In the genomic region with DNA sequence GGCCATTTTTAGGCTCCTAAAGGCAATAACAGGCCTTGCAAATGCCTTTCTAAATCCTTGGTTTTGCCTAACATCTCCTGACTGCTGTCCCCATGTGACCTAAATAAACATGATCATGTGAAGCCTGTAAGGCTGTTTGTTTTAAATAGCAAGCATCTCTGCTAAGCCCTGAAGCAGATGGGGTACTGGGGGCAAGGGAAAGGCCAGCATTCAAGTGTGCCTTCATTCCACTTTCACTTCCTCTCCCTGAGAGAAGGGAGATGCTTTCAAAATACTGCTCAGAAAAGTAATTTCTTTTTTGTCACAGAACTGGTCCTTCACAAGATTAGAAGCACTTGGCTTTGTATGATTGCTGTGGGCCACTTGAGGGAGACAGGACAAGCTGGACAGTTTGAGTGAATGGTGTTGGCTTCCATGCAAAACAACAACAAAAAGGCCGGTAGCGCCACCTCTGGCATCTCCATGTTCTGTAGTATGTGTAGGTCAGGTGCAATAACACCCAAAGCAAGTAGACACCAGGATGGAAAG, we compare ENCODE assay signal across 8 mouse cellular contexts. TPM values are rescaled to one million over a fixed set of nuclear protein-coding genes. Genes with fewer than 3 reads are reported as not detected.
A peak's percentile ranks its signal among the peaks of the same experiment; 100 is the strongest.
DNase-seq lines count a peak whose midpoint lies in the region; ATAC-seq and TF ChIP-seq lines count a peak whose summit lies in the region.

No protein-coding gene starts in this region.

- no peak for TF ChIP-seq POLR2A in liver, adult 2 months (IDR thresholded peaks at IDR 0.05; ENCODE audit: extremely low read depth, insufficient read depth, low read length)
- TF ChIP-seq POLR2A in CH12.LX (IDR thresholded peaks at IDR 0.05; ENCODE audit: low read depth, low read length): no peak

- TF ChIP-seq CTCF in gastrocnemius, adult 2 months (IDR thresholded peaks at IDR 0.05): no peak
- no peak for TF ChIP-seq CTCF in liver, adult 2 months (IDR thresholded peaks at IDR 0.05; ENCODE audit: low read depth, low read length)
- peak; percentile 11 to 63; a peak in 2 of 4 replicates for TF ChIP-seq CTCF in CH12.LX (conservative IDR thresholded peaks at IDR 0.05 in 1 of 2, IDR thresholded peaks at IDR 0.05 in 1 of 2; ENCODE audit: low read depth in 2 of 2, low read length in 2 of 2)

- H3K9me3 ChIP-seq in CH12.LX (replicated peaks; ENCODE audit: low read length): no peaks in the 10 kb centered on the region
- H3K9me3 ChIP-seq in liver, embryonic 12.5 days (replicated peaks): no peaks in the 10 kb centered on the region

- dilution Hi-C loops in CH12.LX (cut with MboI; ENCODE audit: extremely low pct_ligation_motif_present, extremely low pct_unique_long_range_greater_than_20kb, low sequenced_read_pairs): no loop called here

- no peaks in the 10 kb centered on the region for H3K27me3 ChIP-seq in liver, adult 2 months (ENCODE audit: control insufficient read depth, insufficient read depth, low read length)
- no peaks in the 10 kb centered on the region for H3K27me3 ChIP-seq in CH12.LX (replicated peaks)
- no peaks in the 10 kb centered on the region for H3K27me3 ChIP-seq in liver, embryonic 12.5 days (replicated peaks)

- TF ChIP-seq EP300 in CH12.LX (IDR thresholded peaks at IDR 0.05; ENCODE audit: low read length): peak; percentile 94

- H3K4me3 ChIP-seq in gastrocnemius, adult 2 months: no peak overlapping the region
- H3K4me3 ChIP-seq in liver, adult 2 months (ENCODE audit: insufficient read depth, low read depth, low read length): no peak overlapping the region
- peak overlapping the region in 1 of 3 experiments; percentile 5 for H3K4me3 ChIP-seq in CH12.LX (replicated peaks in 1 of 3; ENCODE audit: low read depth in 2 of 3, low read length in 2 of 3, poor library complexity in 1 of 3)
- no peak overlapping the region for H3K4me3 ChIP-seq in liver, embryonic 12.5 days

- WGBS in liver, adult 2 months: 63% methylated on average over 2 of the region's 2 CpGs
- 41% methylated on average over 2 of the region's 2 CpGs for WGBS in liver, embryonic 12.5 days (ENCODE audit: insufficient replicate concordance)

- intact Hi-C loops in gastrocnemius, adult 2 months (cut with DNase I): no loop called here
- intact Hi-C loops in gastrocnemius, postnatal 14 days (cut with DNase I; ENCODE audit: low total_unique reads): no loop called here

- peak overlapping the region; percentile 96 for H3K4me2 ChIP-seq in CH12.LX (ENCODE audit: insufficient read depth, low read depth, poor library complexity, severe bottlenecking)
- H3K4me2 ChIP-seq in liver, embryonic 12.5 days: peak overlapping the region; percentile 97

- H3K79me2 ChIP-seq in liver, adult 2 months (ENCODE audit: control insufficient read depth, insufficient read depth, low read length): peaks cover 8% of the 10 kb centered on the region; the same call in 1 of the 2 replicates
- H3K79me2 ChIP-seq in CH12.LX (replicated peaks; ENCODE audit: control insufficient read depth, extremely low read depth, insufficient read depth, poor library complexity, severe bottlenecking): peaks cover 4% of the 10 kb centered on the region

- in situ Hi-C loops in CH12.LX (cut with MboI; ENCODE audit: low pct_ligation_motif_present, low pct_unique_long_range_greater_than_20kb, low sequenced_read_pairs): loop anchor here (5.0 to 25.0 kb wide), 2 partner anchors 181 to 441 kb away; a partner anchor contains a TSS

- ATAC-seq in liver, embryonic 12.5 days: no peak

- peak overlapping the region; percentile 99 for H3K27ac ChIP-seq in gastrocnemius, adult 2 months
- H3K27ac ChIP-seq in liver, adult 2 months (replicated peaks; ENCODE audit: insufficient read depth, low read depth, low read length): peak overlapping the region; percentile 53
- peak overlapping the region; percentile 93 for H3K27ac ChIP-seq in CH12.LX (ENCODE audit: insufficient read depth, low read depth)
- H3K27ac ChIP-seq in liver, embryonic 12.5 days: no peak overlapping the region

- peaks cover 34% of the 10 kb centered on the region for H3K4me1 ChIP-seq in liver, adult 2 months (ENCODE audit: control insufficient read depth, insufficient read depth, low read length)
- H3K4me1 ChIP-seq in CH12.LX (ENCODE audit: control insufficient read depth in 1 of 2, insufficient read depth in 2 of 2): peaks cover 17 to 64% of the 10 kb centered on the region in 2 experiments
- peaks cover 75% of the 10 kb centered on the region for H3K4me1 ChIP-seq in liver, embryonic 12.5 days

- peak; percentile 14 for TF ChIP-seq RAD21 in CH12.LX (IDR thresholded peaks at IDR 0.05; ENCODE audit: low read depth, low read length)

- no peaks in the 10 kb centered on the region for H3K36me3 ChIP-seq in liver, adult 2 months (ENCODE audit: control insufficient read depth, insufficient read depth, low read length)
- peaks cover 6 to 28% of the 10 kb centered on the region in 2 experiments for H3K36me3 ChIP-seq in CH12.LX (replicated peaks in 1 of 2; ENCODE audit: control insufficient read depth in 1 of 2, insufficient read depth in 1 of 2, low read length in 1 of 2)
- peaks cover 2% of the 10 kb centered on the region; the same call in 1 of the 2 replicates for H3K36me3 ChIP-seq in liver, embryonic 12.5 days

- H3K9ac ChIP-seq in liver, adult 2 months (ENCODE audit: low read depth, low read length): no peak overlapping the region
- peak overlapping the region; percentile 14 for H3K9ac ChIP-seq in CH12.LX (ENCODE audit: insufficient read depth, low read depth)
- H3K9ac ChIP-seq in liver, embryonic 12.5 days: 0 out of 2 replicates have a peak overlapping the region, but pooled peaks have one; percentile 85

- DNase-seq in gastrocnemius, adult 2 months: no peak
- DNase-seq in gastrocnemius, postnatal 14 days: no peak
- DNase-seq in liver, adult 2 months (ENCODE audit: extremely low read depth, low read depth, low spot score): peak; percentile 58
- no peak for DNase-seq in liver
- peak; percentile 82 for DNase-seq in CH12.LX (ENCODE audit: extremely low read depth)
- no peak for DNase-seq in adrenal gland, postnatal 25 days
- no peak for DNase-seq in right cerebral cortex, postnatal 36 days (ENCODE audit: low spot score in 2 of 2)

TF ChIP-seq in CH12.LX, 34 proteins besides CTCF, POLR2A, EP300 and RAD21 (continues in another document):
- TF ChIP-seq IRF4 (IDR thresholded peaks at IDR 0.05; ENCODE audit: low read depth, low read length) (peak; percentile 96), POLR2AphosphoS2 (IDR thresholded peaks at IDR 0.05; ENCODE audit: low read depth, low read length) (no peak), USF1 (IDR thresholded peaks at IDR 0.05; ENCODE audit: low read depth, low read length) (peak; percentile 72), ZC3H11A (IDR thresholded peaks at IDR 0.05; ENCODE audit: low read depth, low read length) (no peak), CHD2 (IDR thresholded peaks at IDR 0.05; ENCODE audit: low read length) (0 out of 2 replicates have a peak, but pooled peaks have one; percentile 12), JUND (conservative IDR thresholded peaks at IDR 0.05; ENCODE audit: low read depth, low read length) (0 out of 2 replicates have a peak, but pooled peaks have one; percentile 7), SIN3A (IDR thresholded peaks at IDR 0.05; ENCODE audit: low read length) (peak; percentile 67; the same call in 1 of the 2 replicates), ZNF384 (IDR thresholded peaks at IDR 0.05; ENCODE audit: low read depth, low read length) (no peak), MEF2A (IDR thresholded peaks at IDR 0.05; ENCODE audit: borderline replicate concordance, low read depth, low read length) (peak; percentile 44; the same call in 1 of the 2 replicates), JUN (IDR thresholded peaks at IDR 0.05; ENCODE audit: insufficient read depth, low read depth, low read length) (no peak), ZMIZ1 (IDR thresholded peaks at IDR 0.05; ENCODE audit: low read depth, low read length) (peak; percentile 24; the same call in 1 of the 2 replicates), USF2 (conservative IDR thresholded peaks at IDR 0.05; ENCODE audit: low read depth, low read length) (peak; percentile 70), SMC3 (IDR thresholded peaks at IDR 0.05; ENCODE audit: low read depth, low read length) (peak; percentile 19; the same call in 1 of the 2 replicates), TBP (conservative IDR thresholded peaks at IDR 0.05; ENCODE audit: low read depth, low read length) (no peak), MAZ (IDR thresholded peaks at IDR 0.05; ENCODE audit: low read depth, low read length) (no peak; the same call in none of the 2 replicates), MXI1 (IDR thresholded peaks at IDR 0.05; ENCODE audit: low read depth, low read length) (0 out of 2 replicates have a peak, but pooled peaks have one; percentile 4), ETS1 (conservative IDR thresholded peaks at IDR 0.05; ENCODE audit: low read depth, low read length) (peak; percentile 66), ELF1 (IDR thresholded peaks at IDR 0.05; ENCODE audit: low read depth, low read length) (peak; percentile 10; the same call in 1 of the 2 replicates), MYC (IDR thresholded peaks at IDR 0.05; ENCODE audit: low read depth, low read length) (peak; percentile 34; the same call in 1 of the 2 replicates), RCOR1 (conservative IDR thresholded peaks at IDR 0.05; ENCODE audit: low read depth, low read length) (no peak; the same call in 1 of the 2 replicates), HCFC1 (IDR thresholded peaks at IDR 0.05; ENCODE audit: low read depth, low read length) (no peak), MAX (IDR thresholded peaks at IDR 0.05; ENCODE audit: low read length) (peak; percentile 70)

RNA-seq across cellular contexts. Expression of a gene that starts 2.3 kb away (rescaled TPM):
- total RNA-seq in gastrocnemius, adult 2 months (2021): 10 to 100 TPM in 1 of 2 experiments, 1 to 10 TPM in 1; 6.1 to 11.6 TPM
- total RNA-seq in gastrocnemius, postnatal 14 days (2021): 1 to 10 TPM; 5.4 to 6.1 TPM
- 1.0 and 1.1 TPM in 2 replicates for total RNA-seq in liver, adult 2 months (2014; rRNA removed)
- polyA plus RNA-seq in liver, adult 2 months (2012; rRNA removed): 4.1 and 4.7 TPM in 2 replicates
- total RNA-seq in CH12.LX (2012; rRNA removed): 3.6 and 4.7 TPM in 2 replicates
- 1.4 and 1.6 TPM in 2 replicates for total RNA-seq in CH12.LX (2014; rRNA removed)
- polyA plus RNA-seq in CH12.LX (2012; ENCODE audit: insufficient read length, low read depth): 29.0 and 30.6 TPM in 2 replicates
- polyA plus RNA-seq in liver, embryonic 12.5 days (2016; fragmentation: Nextera tagmentation; extraction: Ambion mirVana): 1.9 and 2.0 TPM in 2 replicates
- 35.5 and 37.7 TPM in 2 replicates for total RNA-seq in adrenal gland, postnatal 25 days (2021)

RNA-seq across cellular contexts. Expression of a gene that starts 57.8 kb away (rescaled TPM):
- 10 to 100 TPM; 11.5 to 13.6 TPM for total RNA-seq in gastrocnemius, adult 2 months (2021)
- total RNA-seq in gastrocnemius, postnatal 14 days (2021): 1 to 10 TPM; 8.5 to 9.2 TPM
- 4.5 and 5.1 TPM in 2 replicates for total RNA-seq in liver, adult 2 months (2014; rRNA removed)
- polyA plus RNA-seq in liver, adult 2 months (2012; rRNA removed): 2.7 and 3.4 TPM in 2 replicates
- total RNA-seq in CH12.LX (2012; rRNA removed) (79.3 and 100 TPM in 2 replicates), CH12.LX (2014; rRNA removed) (80.0 and 90.7 TPM in 2 replicates)
- 111 and 119 TPM in 2 replicates for polyA plus RNA-seq in CH12.LX (2012; ENCODE audit: insufficient read length, low read depth)
- polyA plus RNA-seq in liver, embryonic 12.5 days (2016; fragmentation: Nextera tagmentation; extraction: Ambion mirVana): 44.3 and 46.6 TPM in 2 replicates
- total RNA-seq in adrenal gland, postnatal 25 days (2021): 34.2 and 35.9 TPM in 2 replicates

Comparison
In these comparisons a context has a peak if more than half of its experiments do, and no peak if none do; other contexts are left out.
1. DNase-seq: peak in liver, adult 2 months (single experiment) and CH12.LX (single experiment); none in gastrocnemius, adult 2 months (single experiment), gastrocnemius, postnatal 14 days (single experiment), liver (single experiment), adrenal gland, postnatal 25 days (single experiment) and right cerebral cortex, postnatal 36 days (0 of 2).
2. CTCF ChIP-seq: peak in CH12.LX (2 of 2); none in gastrocnemius, adult 2 months (single experiment) and liver, adult 2 months (single experiment).